Mouse (Mus musculus) testis, adult 2 months (tissue): ENCODE results near the gene Nt5c3b. TPM values are rescaled to one million over a fixed set of nuclear protein-coding genes. Genes with fewer than 3 reads are reported as not detected.

Experiments used
- H3K27ac ChIP-seq: fragments of 200-500 bp; 2 replicates; pipeline ENCODE4 v1.5.1; 2012; ENCODE audit warnings: low read depth, low read length; ENCODE audit not compliant: control insufficient read depth, insufficient read depth
- H3K27me3 ChIP-seq: fragments of 200-500 bp; 2 replicates; pipeline ENCODE4 v1.6.1; 2012; ENCODE audit warnings: mild to moderate bottlenecking, low read length, moderate library complexity; ENCODE audit not compliant: control insufficient read depth, insufficient read depth
- H3K36me3 ChIP-seq: fragments of 200-500 bp; 2 replicates; pipeline ENCODE4 v1.6.1; 2012; ENCODE audit warnings: mild to moderate bottlenecking, low read length; ENCODE audit not compliant: control insufficient read depth, insufficient read depth
- H3K4me1 ChIP-seq: fragments of 200-500 bp; 2 replicates; pipeline ENCODE4 v1.6.1; 2012; ENCODE audit warnings: low read length; ENCODE audit not compliant: control insufficient read depth, insufficient read depth
- H3K4me3 ChIP-seq: fragments of 200-500 bp; 2 replicates; pipeline ENCODE4 v1.5.1; 2012; ENCODE audit warnings: low read depth, mild to moderate bottlenecking, low read length, moderate library complexity, mixed read lengths; ENCODE audit not compliant: control insufficient read depth
- CTCF ChIP-seq: fragments of 200-500 bp; IDR thresholded peaks from 2 replicates; pipeline ENCODE4 v1.5.1; 2012; ENCODE audit warnings: low read depth, mild to moderate bottlenecking, inconsistent platforms, low read length, moderate library complexity; ENCODE audit not compliant: control insufficient read depth, insufficient read depth, insufficient replicate concordance
- POLR2A ChIP-seq: fragments of 200-500 bp; IDR thresholded peaks from 2 replicates; pipeline ENCODE4 v1.6.1; 2012; ENCODE audit warnings: low read depth, mild to moderate bottlenecking, inconsistent platforms, low read length, moderate library complexity; ENCODE audit not compliant: control insufficient read depth
- polyA plus RNA-seq: library from polyadenylated mRNA; depleted of rRNA; stranded (reverse); fragments of >200 nt; gene quantifications from 2 replicates; pipeline ENCODE4 v1.2.3, GENCODE M21; 2012

Nt5c3b gene
- polyA plus RNA-seq, 1 experiment = 152 TPM

DNA sequence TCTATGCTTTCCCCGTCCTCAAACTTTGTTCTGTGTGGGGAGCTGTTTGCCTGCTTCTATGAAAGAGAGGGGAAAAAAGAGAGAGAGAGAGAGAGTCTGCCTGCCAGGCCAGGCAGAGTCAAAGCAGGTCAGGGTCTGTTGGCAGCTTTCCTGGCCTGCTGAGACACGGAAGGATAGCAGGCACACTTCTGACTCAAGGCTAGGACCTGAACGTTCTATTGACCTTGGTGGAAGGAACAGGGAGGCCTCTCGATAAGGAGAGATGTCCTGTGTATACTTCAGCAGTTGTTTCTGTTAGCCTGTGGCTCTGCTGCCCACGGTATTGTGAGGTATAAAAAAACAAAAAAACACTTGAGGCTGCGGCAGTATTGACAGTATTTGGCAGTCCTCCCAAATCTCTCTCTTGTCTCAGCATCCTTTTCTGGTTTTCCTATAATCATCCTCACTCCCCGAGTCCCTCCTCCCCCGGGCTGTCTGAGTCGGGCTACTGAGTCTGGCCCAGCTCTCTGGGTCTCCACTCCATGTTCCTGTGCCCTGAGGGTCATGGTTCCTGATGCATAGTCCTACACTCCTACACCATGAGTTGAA, 12.9 kb downstream of the Nt5c3b start:
- Histone ChIP-seq H3K4me3 (no peak overlapping the region), H3K36me3 (no peaks in the 10 kb centered on the region), H3K4me1 (peaks cover 23% of the 10 kb centered on the region), H3K27ac (peak overlapping the region; percentile 87), H3K27me3 (no peaks in the 10 kb centered on the region)
- TF ChIP-seq POLR2A (no peak), CTCF (no peak)

DNA sequence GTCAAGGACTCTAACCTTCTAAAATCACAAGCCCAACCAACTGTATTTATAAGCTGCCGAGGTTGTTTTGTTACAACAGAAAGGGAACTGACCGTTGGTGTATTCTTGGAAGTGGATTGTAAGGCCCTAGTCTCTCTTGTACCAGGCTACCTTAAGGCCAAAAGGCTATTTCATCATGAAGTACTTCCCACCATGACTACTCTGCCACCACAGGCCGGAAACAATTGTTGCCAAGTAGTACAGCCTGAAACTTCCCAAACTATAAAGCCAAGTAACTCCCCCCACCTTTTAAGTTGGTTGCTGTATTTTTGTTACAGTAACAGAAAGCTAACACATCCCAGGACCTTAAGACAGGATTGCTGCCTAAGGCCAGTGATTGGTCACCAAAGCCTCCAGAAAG, 14.8 kb downstream of the Nt5c3b start:
- Histone ChIP-seq H3K4me3 (no peak overlapping the region), H3K36me3 (no peaks in the 10 kb centered on the region), H3K27me3 (no peaks in the 10 kb centered on the region), H3K27ac (peak overlapping the region; percentile 88), H3K4me1 (peaks cover 23% of the 10 kb centered on the region)
- TF ChIP-seq POLR2A = no peak
- TF ChIP-seq CTCF = no peak

DNA sequence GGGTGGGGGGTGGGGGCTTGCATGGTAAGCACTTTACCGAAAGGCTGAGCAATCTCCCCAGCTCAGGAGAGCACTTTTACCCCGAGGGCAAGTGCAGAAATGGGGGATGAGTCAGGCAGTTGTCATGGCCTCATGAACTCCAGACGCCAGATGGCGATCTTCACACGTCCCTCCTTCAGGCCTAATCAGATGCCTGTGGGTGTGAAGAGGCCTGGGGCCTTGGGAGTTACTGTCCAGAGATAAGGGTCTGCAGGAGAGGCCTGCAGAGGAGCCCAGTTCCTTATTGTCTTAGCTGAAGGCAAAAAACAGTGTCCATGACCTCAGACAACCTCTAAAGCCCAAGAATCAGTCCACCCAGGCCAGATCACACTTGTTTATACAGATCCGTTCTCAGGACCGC, 15.8 kb downstream of the Nt5c3b start:
- H3K36me3 ChIP-seq = no peaks in the 10 kb centered on the region
- peak; percentile 48; the same call in 1 of the 2 replicates for TF ChIP-seq CTCF
- TF ChIP-seq POLR2A = no peak
- H3K27ac ChIP-seq = peak overlapping the region; percentile 88
- H3K27me3 ChIP-seq = no peaks in the 10 kb centered on the region
- H3K4me3 ChIP-seq = no peak overlapping the region
- peaks cover 20% of the 10 kb centered on the region for H3K4me1 ChIP-seq

DNA sequence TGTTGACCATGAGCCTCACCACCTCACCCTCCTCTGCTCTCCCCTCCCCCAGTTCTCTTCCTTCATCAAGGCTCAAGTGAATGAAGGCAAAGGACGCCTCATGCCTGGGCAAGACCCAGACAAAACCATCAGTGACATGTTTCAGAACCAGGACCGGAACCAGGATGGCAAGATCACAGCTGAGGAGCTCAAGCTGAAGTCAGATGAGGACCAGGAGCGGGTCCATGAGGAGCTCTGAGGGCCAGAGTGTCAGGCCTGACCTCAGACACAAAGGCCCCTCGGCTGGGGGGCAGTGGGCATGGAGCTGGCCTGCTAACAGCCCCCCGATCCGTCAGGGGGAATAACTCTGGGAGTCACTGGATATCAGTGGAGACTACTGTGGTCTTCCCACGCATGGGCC, 17.8 kb downstream of the Nt5c3b start:
- Histone ChIP-seq H3K4me1 (peaks cover 10% of the 10 kb centered on the region), H3K4me3 (no peak overlapping the region), H3K27me3 (no peaks in the 10 kb centered on the region), H3K36me3 (no peaks in the 10 kb centered on the region), H3K27ac (no peak overlapping the region)
- no peak for TF ChIP-seq CTCF

DNA sequence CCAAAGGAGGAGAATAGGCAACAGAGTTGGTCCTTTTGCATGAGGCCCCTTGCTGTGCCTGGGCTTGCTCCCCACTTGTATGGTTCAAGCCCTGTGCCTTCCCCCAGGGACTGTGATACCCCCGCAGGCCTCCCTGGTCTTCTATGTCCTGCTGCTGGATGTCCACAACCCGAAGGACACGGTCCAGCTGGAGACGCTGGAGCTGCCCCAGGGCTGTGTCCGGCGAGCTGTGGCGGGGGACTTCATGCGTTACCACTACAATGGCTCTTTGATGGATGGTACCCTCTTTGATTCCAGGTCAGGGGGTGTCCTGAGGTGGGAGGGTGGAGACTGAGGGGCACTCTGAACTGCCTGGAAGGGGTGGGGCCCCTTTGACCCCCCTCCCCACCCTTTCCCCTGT, 20.1 kb downstream of the Nt5c3b start:
- no peak overlapping the region for H3K4me3 ChIP-seq
- H3K4me1 ChIP-seq = peaks cover 4% of the 10 kb centered on the region
- TF ChIP-seq POLR2A (no peak), CTCF (no peak)
- no peak overlapping the region for H3K27ac ChIP-seq
- H3K36me3 ChIP-seq = no peaks in the 10 kb centered on the region
- no peaks in the 10 kb centered on the region for H3K27me3 ChIP-seq

DNA sequence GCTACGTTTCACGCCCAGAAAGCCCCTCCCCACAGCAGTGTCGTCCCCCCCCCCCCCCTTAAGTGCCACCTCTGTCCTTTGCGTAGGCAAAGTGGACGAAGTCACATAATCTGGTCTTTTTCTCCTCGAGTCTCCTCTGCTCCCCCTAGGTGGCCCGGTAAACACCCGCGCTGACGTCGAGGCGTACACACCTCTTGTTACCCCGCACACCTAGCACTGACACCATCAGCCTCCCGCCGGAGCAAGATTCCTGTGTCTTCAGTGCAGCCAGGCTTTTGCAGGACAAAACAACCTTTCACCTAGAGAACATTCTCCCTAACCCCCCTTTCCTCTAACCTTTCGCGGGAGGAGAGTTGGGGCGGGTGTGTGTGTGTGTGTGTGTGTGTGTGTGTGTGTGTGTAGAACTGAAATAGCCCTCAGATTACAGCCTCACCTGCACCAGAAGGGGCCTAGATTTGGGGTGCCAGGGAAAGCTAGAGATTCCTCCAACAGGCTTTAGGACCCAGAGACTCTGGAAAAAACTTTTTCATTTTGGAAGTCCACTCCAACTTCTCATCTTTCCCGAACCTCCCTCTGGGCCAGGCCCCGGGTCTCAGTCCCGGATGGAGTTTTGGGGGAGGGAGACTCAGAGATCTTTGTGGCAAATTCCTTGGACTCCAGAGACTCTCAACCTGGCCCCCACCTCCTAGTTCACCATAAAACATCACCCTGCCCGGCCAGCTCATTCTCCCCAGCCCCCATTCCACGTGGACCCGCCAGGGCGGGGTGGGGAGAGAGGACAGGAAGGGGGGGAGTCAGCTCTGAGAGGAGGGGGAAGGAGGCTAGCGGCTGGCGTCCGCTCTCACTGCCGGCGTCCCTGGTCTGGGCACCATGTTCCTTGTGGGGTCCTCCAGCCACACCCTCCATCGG, 26.4 kb downstream of the Nt5c3b start, which contains the start of gene Fkbp10:
Gene Fkbp10 (plus strand): TSS at position 784 of the 909 bp plus-strand sequence.
- Histone ChIP-seq H3K36me3 (no peaks in the 10 kb centered on the region), H3K4me1 (peaks cover 19% of the 10 kb centered on the region), H3K27ac (peak within 1 kb of the TSS; percentile 44; the same call in 1 of the 2 replicates), H3K4me3 (peak within 1 kb of the TSS; percentile 71), H3K27me3 (no peaks in the 10 kb centered on the region)
- TF ChIP-seq CTCF (no peak), POLR2A (no peak)
